Mouse (Mus musculus) ES-Bruce4 (cell line): ENCODE data around the gene Klf13.

Experiments used
- CTCF ChIP-seq: IDR thresholded peaks from one replicate; pipeline ENCODE4 v1.8.1; 2011; ENCODE audit warnings: low read depth, low read length
- POLR2A ChIP-seq: IDR thresholded peaks from one replicate; pipeline ENCODE4 v1.8.1; 2011; ENCODE audit warnings: low read length; ENCODE audit not compliant: insufficient read depth

- TF ChIP-seq CTCF = no peak
- no peak for TF ChIP-seq POLR2A
These were observed 23.8 kb downstream of the Klf13 start for GRCm38 (mm10) chr7:63914891-63915290.
